Mouse (Mus musculus): ENCODE measurements around the gene Smg9. TPM values are rescaled to one million over a fixed set of nuclear protein-coding genes. Genes with fewer than 3 reads are reported as not detected.

Smg9 gene
- polyA plus RNA-seq, 1 experiment from 2014 or later, result 39.4 TPM

GRCm38 (mm10) chr7:24442313-24442712, 42.9 kb downstream of the Smg9 start:
- Histone ChIP-seq H3K27me3 (ENCODE audit: control insufficient read depth, insufficient read depth, low read depth, low read length) (no peaks in the 10 kb centered on the region), H3K4me3 (ENCODE audit: low read depth, low read length) (no peak overlapping the region), H3K36me3 (ENCODE audit: control insufficient read depth, insufficient read depth, low read length) (no peaks in the 10 kb centered on the region), H3K9me3 (replicated peaks; ENCODE audit: control insufficient read depth, low read length, poor library complexity, severe bottlenecking) (no peaks in the 10 kb centered on the region), H3K4me2 (ENCODE audit: low read length) (no peak overlapping the region), H3K9ac (ENCODE audit: low read depth, low read length) (no peak overlapping the region), H3K4me1 (ENCODE audit: control insufficient read depth, insufficient read depth, low read length) (no peaks in the 10 kb centered on the region), H3K27ac (ENCODE audit: low read length) (no peak overlapping the region)
- no peak for ATAC-seq
- 78% methylated on average over 8 of the region's 8 CpGs for WGBS

GRCm38 (mm10) chr7:24445266-24445926, 46.0 kb downstream of the Smg9 start:
- 94% methylated on average over 9 of the region's 9 CpGs for WGBS

GRCm38 (mm10) chr7:24446697-24447340, 47.4 kb downstream of the Smg9 start:
- Histone ChIP-seq H3K9me3 (replicated peaks; ENCODE audit: control insufficient read depth, low read length, poor library complexity, severe bottlenecking) (no peaks in the 10 kb centered on the region), H3K27me3 (ENCODE audit: control insufficient read depth, insufficient read depth, low read depth, low read length) (no peaks in the 10 kb centered on the region), H3K4me1 (ENCODE audit: control insufficient read depth, insufficient read depth, low read length) (no peaks in the 10 kb centered on the region), H3K4me3 (ENCODE audit: low read depth, low read length) (no peak overlapping the region), H3K36me3 (ENCODE audit: control insufficient read depth, insufficient read depth, low read length) (no peaks in the 10 kb centered on the region), H3K4me2 (ENCODE audit: low read length) (no peak overlapping the region), H3K9ac (ENCODE audit: low read depth, low read length) (no peak overlapping the region), H3K27ac (ENCODE audit: low read length) (no peak overlapping the region)
- 70% methylated on average over 7 of the region's 7 CpGs for WGBS
- no peak for ATAC-seq

More at GRCm38 (mm10) chr7:24445266-24445926, 46.0 kb downstream of the Smg9 start:
- Histone ChIP-seq H3K27ac (ENCODE audit: low read length) (no peak overlapping the region), H3K9ac (ENCODE audit: low read depth, low read length) (no peak overlapping the region), H3K4me3 (ENCODE audit: low read depth, low read length) (no peak overlapping the region), H3K4me2 (ENCODE audit: low read length) (no peak overlapping the region), H3K4me1 (ENCODE audit: control insufficient read depth, insufficient read depth, low read length) (no peaks in the 10 kb centered on the region), H3K36me3 (ENCODE audit: control insufficient read depth, insufficient read depth, low read length) (no peaks in the 10 kb centered on the region), H3K9me3 (replicated peaks; ENCODE audit: control insufficient read depth, low read length, poor library complexity, severe bottlenecking) (no peaks in the 10 kb centered on the region), H3K27me3 (ENCODE audit: control insufficient read depth, insufficient read depth, low read depth, low read length) (no peaks in the 10 kb centered on the region)
- ATAC-seq, result no peak

- Histone ChIP-seq H3K4me3 (ENCODE audit: low read depth, low read length) (no peak overlapping the region), H3K27ac (ENCODE audit: low read length) (no peak overlapping the region), H3K4me1 (ENCODE audit: control insufficient read depth, insufficient read depth, low read length) (no peaks in the 10 kb centered on the region), H3K9ac (ENCODE audit: low read depth, low read length) (no peak overlapping the region), H3K27me3 (ENCODE audit: control insufficient read depth, insufficient read depth, low read depth, low read length) (no peaks in the 10 kb centered on the region), H3K9me3 (replicated peaks; ENCODE audit: control insufficient read depth, low read length, poor library complexity, severe bottlenecking) (no peaks in the 10 kb centered on the region), H3K4me2 (ENCODE audit: low read length) (no peak overlapping the region), H3K36me3 (ENCODE audit: control insufficient read depth, insufficient read depth, low read length) (no peaks in the 10 kb centered on the region)
- ATAC-seq, result no peak
- WGBS, result 69% methylated on average over 14 of the region's 14 CpGs
Measured at GRCm38 (mm10) chr7:24448782-24449517, 49.5 kb downstream of the Smg9 start.

GRCm38 (mm10) chr7:24450585-24451017, 51.2 kb downstream of the Smg9 start:
- H3K4me2 ChIP-seq (ENCODE audit: low read length), result no peak overlapping the region
- no peaks in the 10 kb centered on the region for H3K9me3 ChIP-seq (replicated peaks; ENCODE audit: control insufficient read depth, low read length, poor library complexity, severe bottlenecking)
- no peaks in the 10 kb centered on the region for H3K4me1 ChIP-seq (ENCODE audit: control insufficient read depth, insufficient read depth, low read length)
- H3K27ac ChIP-seq (ENCODE audit: low read length), result no peak overlapping the region
- H3K27me3 ChIP-seq (ENCODE audit: control insufficient read depth, insufficient read depth, low read depth, low read length), result no peaks in the 10 kb centered on the region
- no peak for ATAC-seq
- H3K36me3 ChIP-seq (ENCODE audit: control insufficient read depth, insufficient read depth, low read length), result no peaks in the 10 kb centered on the region
- WGBS, result 71% methylated on average over 9 of the region's 9 CpGs
- H3K9ac ChIP-seq (ENCODE audit: low read depth, low read length), result no peak overlapping the region
- H3K4me3 ChIP-seq (ENCODE audit: low read depth, low read length), result no peak overlapping the region

GRCm38 (mm10) chr7:24451855-24452311, 52.5 kb downstream of the Smg9 start, which contains the start of gene Irgc1:
Gene Irgc1, minus strand, starts transcription at chr7:24452297.
- H3K27ac ChIP-seq (ENCODE audit: low read length), result no peak within 1 kb of the TSS
- no peaks in the 10 kb centered on the region for H3K27me3 ChIP-seq (ENCODE audit: control insufficient read depth, insufficient read depth, low read depth, low read length)
- H3K9ac ChIP-seq (ENCODE audit: low read depth, low read length), result no peak within 1 kb of the TSS
- H3K4me3 ChIP-seq (ENCODE audit: low read depth, low read length), result no peak within 1 kb of the TSS
- H3K4me1 ChIP-seq (ENCODE audit: control insufficient read depth, insufficient read depth, low read length), result no peaks in the 10 kb centered on the region
- WGBS, result 81% methylated on average over 9 of the region's 9 CpGs
- H3K4me2 ChIP-seq (ENCODE audit: low read length), result no peak within 1 kb of the TSS
- no peaks in the 10 kb centered on the region for H3K9me3 ChIP-seq (replicated peaks; ENCODE audit: control insufficient read depth, low read length, poor library complexity, severe bottlenecking)
- H3K36me3 ChIP-seq (ENCODE audit: control insufficient read depth, insufficient read depth, low read length), result no peaks in the 10 kb centered on the region
- ATAC-seq, result no peak

GRCm38 (mm10) chr7:24454199-24454598, 54.8 kb downstream of the Smg9 start:
- no peak overlapping the region for H3K4me2 ChIP-seq (ENCODE audit: low read length)
- no peak for ATAC-seq
- WGBS, result 68% methylated on average over 2 of the region's 2 CpGs

GRCm38 (mm10) chr7:24455726-24456125, 56.3 kb downstream of the Smg9 start:
- no peaks in the 10 kb centered on the region for H3K9me3 ChIP-seq (replicated peaks; ENCODE audit: control insufficient read depth, low read length, poor library complexity, severe bottlenecking)
- no peaks in the 10 kb centered on the region for H3K27me3 ChIP-seq (ENCODE audit: control insufficient read depth, insufficient read depth, low read depth, low read length)
- no peak overlapping the region for H3K4me3 ChIP-seq (ENCODE audit: low read depth, low read length)
- no peak overlapping the region for H3K4me2 ChIP-seq (ENCODE audit: low read length)
- no peak overlapping the region for H3K27ac ChIP-seq (ENCODE audit: low read length)
- H3K36me3 ChIP-seq (ENCODE audit: control insufficient read depth, insufficient read depth, low read length), result no peaks in the 10 kb centered on the region
- no peak overlapping the region for H3K9ac ChIP-seq (ENCODE audit: low read depth, low read length)
- 83% methylated on average over 5 of the region's 5 CpGs for WGBS
- no peak for ATAC-seq
- H3K4me1 ChIP-seq (ENCODE audit: control insufficient read depth, insufficient read depth, low read length), result no peaks in the 10 kb centered on the region

More at GRCm38 (mm10) chr7:24454199-24454598, 54.8 kb downstream of the Smg9 start:
- no peak overlapping the region for H3K9ac ChIP-seq (ENCODE audit: low read depth, low read length)
- no peaks in the 10 kb centered on the region for H3K27me3 ChIP-seq (ENCODE audit: control insufficient read depth, insufficient read depth, low read depth, low read length)
- no peaks in the 10 kb centered on the region for H3K9me3 ChIP-seq (replicated peaks; ENCODE audit: control insufficient read depth, low read length, poor library complexity, severe bottlenecking)
- no peaks in the 10 kb centered on the region for H3K4me1 ChIP-seq (ENCODE audit: control insufficient read depth, insufficient read depth, low read length)
- no peaks in the 10 kb centered on the region for H3K36me3 ChIP-seq (ENCODE audit: control insufficient read depth, insufficient read depth, low read length)
- no peak overlapping the region for H3K27ac ChIP-seq (ENCODE audit: low read length)
- H3K4me3 ChIP-seq (ENCODE audit: low read depth, low read length), result no peak overlapping the region

Measured in midbrain, embryonic 16.5 days (tissue).